Mouse (Mus musculus): Measurements from ENCODE around the gene Phactr3.
A peak's percentile ranks its signal among the peaks of the same experiment; 100 is the strongest.
"Not testable (repeated sequence)": the region's sequence is repeated elsewhere in the genome, so short reads cannot be mapped to it uniquely, and the experiment has no call there.

The Phactr3 gene

DNA sequence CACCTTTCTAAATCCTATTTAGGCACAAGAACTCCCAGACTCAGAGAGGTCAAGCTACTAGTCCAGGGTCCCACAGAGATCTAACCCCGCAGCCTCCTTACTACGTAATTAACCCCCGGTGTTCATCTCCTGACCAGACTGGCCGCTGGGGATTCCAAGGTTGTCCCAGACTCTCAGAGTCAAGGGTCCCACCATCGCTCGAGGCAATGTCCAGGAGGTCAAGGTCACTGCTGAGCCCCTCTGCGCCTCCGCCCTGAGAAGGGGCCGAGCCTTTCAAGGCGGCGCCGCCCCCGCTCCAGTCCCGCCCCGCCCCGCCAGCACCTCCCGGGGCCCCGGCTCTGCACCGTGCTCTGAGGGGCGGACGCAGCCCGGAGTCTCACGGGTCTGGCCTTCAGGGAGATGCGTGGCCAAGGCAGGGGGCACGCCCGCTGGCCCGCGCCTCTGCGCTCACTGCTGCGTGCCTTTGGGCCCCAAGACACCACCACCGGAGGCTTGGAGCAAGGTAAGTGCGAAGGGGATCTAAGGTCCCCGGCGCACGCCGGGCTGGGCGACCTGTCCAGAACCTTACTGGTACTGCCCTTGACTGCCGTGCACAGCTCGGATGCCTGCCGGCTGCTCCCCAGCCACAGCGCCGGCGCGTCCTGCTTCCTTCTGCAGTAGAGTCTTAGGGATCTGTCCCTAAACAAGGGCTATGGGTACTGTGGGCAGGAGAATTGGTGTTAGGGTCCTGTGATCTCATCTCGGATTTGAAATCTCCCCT is at the start of gene Phactr3:
Gene Phactr3 (plus strand): TSS at position 175 of the 760 bp plus-strand sequence.
- no peak for DNase-seq (ENCODE audit: low spot score)

DNA sequence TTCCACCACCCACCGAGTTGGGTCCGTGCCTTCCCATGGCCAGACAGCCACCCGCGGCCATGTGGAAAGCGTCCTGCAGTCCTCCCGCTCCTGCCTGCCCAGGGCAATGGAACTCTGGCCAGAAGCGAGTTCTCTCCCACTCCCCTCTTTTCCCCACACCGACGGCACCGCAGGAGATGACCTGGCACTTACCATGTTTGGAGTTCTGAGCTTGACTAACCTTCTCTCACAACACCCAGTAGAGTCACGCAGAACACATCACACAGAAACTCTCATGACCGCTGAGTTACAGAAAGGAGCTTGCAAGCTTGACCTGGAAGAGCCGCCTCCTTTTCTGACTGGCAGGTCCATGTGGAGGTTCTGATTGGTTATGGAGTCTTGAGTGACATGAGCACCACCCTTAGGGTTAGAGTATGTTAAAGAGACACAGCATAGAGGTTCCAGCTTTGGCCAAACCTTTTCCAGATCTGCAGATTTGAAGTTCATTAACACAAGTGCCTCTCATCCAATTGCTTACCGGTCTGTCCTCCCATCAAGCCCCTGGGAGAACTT is 40.5 kb upstream of the Phactr3 start, which contains the start of gene Zfp931:
Gene Zfp931 (minus strand): TSS at position 311 of the 552 bp plus-strand sequence.
- not testable (repeated sequence) for DNase-seq (ENCODE audit: low spot score)

DNA sequence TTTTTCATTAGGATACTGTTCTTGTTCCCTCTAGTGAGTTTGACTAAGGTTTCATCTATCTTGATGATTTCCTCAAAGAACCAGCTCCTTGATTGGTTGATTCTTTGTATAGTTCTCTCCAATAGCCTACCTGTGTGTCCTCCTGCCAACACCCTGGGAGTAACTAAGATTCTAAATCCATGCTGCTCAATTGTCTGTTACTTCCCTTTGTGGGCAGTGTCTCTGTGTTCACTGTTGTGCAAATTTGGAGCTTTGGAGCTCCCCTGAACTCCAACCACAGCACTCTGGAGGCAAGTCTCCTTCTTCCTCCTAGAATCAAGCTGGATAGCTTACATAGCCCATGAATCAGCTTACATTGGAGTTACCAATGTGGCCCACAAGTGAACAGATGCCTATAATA is 29.2 kb upstream of the Phactr3 start:
- DNase-seq (ENCODE audit: low spot score): no peak

DNA sequence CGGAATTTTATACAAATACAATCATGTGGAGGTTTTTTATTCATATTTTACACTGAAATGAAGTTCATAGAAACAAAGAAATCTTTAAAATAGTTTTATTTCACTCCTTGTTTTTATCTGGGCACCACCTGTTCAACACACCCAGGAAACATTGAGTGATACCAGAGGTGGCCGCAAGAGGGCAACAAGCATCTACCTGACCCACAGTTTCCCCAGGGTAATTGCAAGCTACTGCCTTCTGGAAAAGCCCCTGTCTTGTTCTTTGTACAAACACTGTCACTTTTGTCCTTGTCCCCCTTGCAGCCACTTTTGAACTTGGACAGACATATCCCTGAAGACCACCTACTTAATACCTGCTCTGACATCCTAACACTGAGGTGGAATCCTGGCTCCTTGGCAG is 20.8 kb upstream of the Phactr3 start:
- DNase-seq (ENCODE audit: low spot score): peak; percentile 29

DNA sequence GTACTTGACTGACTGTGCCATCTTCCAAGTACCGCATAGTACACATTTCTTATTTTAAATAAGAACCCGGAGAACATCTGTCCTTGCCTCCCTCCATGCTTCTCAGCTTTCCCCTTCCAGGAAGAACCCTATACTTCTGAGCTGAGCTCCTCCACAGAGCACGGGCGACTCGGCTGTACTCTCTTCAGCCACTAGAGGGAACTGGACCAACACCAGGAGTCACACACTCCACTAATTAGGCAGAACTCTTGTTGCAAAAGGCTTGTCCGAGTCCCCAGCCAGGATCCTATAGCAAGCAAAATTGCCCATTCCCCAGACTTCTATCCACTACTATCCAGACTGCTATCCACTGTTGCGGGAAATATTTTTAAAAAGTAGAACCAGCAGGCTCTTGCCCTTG is 16.8 kb upstream of the Phactr3 start:
- DNase-seq (ENCODE audit: low spot score): no peak

DNA sequence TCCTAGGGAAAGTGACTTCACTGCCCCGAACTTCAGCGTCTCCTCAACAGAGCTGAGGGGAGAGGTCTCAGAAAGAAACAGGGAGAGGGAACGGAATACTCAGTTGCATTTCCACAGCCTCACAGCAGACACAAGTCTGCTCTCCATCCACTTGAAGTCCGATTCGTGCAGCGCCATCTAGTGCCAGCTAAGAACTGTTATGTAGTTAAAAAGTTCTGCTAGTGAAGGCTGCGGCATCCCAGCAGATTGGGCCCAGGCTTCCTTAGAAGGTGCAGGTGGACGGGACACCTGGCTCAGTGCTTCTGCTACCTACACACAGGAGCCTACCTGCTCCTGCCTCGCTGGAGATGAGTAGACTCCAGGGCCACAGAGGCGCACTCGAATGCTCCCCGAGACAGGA is 829 bp upstream of the Phactr3 start:
- DNase-seq (ENCODE audit: low spot score): peak; percentile 20

DNA sequence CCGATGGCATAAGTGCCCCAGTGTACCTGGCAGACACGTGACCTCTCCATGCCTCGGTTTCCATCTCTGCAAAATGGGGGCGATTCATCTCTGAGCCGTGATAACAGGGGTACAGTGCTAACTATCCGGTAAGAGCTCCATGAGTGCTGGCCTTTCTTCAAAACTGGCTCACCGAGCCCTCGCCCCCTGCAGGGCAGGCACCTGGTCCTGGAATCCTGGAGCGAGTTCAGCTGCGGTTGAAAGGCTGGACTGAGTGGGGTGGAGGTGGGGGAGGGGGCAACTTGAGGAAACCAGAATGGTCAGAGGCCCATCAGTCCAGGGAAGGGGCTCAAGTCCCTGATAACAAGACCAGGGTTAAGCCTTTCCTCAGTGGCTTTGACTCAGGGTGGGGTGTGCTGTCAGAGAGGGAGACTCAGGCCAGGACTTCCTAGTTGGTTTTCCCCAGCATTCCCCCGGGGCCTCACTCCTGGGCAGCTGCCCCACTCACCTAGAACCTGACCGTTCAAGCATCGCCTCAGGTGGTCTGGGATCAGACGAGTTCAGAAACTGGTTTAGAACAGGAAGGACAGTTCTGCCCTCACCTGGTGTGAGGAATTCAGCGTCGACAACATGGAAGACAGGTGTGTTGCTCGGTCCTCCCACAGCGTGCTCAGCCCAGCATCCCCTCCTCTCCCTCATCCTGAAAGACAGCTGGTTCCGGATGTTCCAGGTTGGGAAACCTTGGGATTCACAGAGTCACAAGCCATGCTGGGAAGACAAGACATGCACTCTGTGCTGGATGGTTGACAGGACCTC is 983 bp downstream of the Phactr3 start:
- DNase-seq (ENCODE audit: low spot score): no peak

DNA sequence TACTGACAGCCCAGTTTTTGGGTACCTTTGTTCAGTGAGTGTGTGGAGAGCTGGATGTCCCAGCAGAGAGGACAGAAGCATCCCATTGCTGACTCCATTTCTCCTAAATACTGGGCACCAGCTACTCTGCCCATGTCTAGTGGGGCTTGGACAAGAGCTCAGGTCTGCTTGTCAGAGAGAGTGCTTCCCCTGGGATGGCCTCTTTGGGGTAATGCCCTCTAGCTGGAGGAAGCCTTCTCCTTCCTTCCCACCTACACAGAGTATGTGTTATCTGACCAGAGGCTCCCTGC is 1.5 kb downstream of the Phactr3 start:
- DNase-seq (ENCODE audit: low spot score): no peak

DNA sequence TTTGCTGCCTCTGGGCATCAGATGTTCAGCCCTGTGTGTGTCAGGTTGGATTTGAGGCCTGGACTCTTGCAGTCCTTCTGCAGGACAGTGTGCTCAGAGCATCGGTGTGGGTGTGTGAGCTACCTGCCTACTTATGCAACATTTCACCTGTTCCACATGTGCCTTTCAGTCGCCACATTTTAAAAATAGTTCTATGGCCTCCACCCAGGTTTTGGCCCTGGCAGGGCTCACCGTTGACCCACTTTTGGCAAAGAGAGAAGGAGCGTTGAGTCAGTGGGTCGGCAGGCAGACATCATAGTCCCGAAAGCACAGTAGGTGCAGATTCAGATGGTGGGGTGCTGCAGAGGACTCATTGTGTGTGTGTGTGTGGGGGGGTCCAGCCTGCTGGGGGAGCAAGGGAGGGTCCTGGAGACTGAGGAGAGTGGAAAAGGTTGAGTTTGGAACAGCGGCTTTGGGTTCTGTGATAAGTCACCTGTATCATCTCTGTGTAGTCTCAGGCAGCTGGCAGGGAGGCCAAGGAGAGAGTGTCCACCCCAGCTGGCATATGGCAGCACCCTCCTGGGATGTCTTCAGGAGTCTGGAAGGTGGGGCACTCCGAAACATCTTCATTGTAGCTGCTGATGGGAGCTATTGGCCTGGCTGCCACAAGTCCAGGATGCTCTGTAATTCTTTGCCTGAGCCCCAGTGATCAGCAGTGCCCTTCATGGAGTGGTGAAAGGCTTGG is 2.0 kb downstream of the Phactr3 start:
- no peak for DNase-seq (ENCODE audit: low spot score)

DNA sequence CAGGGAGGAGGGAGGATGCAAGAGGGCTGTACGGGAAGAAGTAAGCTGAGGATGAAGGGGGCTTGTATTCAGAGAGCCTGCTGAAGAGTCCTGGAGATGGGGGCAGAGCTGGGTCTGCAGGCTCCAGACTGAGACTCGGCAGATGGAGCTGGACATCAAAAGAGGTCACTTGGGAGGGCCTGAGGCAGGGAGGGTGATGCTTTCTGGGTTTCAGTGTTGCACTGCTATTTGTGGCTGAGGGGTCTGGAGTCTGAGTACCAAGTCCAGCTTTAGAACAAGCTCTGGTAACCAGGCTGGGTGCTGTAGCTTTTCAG is 2.6 kb downstream of the Phactr3 start:
- no peak for DNase-seq (ENCODE audit: low spot score)

DNA sequence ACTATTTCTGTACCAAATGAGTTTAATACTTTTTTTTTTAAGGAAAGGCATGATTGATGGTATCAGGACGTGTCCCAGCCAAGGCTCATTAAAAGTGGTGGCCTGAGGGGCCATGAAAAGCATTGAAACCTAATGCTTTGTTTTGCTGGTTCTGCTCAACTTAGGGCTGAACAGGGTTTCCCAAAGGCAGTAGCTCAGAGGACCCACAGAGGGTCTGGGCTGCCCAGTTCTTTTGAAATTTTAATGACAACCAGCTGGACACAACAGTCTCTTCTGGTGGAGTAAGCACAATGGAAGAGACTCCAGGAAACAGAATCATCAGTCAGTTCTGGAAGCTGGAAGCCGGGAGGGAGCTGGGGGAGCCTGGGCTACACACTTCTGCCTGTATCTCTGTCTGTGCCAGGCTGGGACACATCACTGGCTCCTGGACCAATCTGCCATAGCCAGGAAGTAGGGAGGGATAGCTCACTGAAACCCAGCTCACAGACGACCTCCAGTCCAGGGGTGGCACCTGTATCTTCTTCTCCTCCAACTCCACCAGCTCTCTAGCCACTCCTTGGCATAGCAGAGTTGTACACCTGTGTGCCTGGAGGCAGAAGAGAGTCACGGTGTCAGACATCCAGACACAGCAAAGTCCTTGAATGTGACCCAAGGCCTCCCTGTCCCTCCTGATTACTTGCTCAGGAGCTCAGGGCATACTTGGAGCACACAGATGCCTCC is 3.3 kb downstream of the Phactr3 start:
- DNase-seq (ENCODE audit: low spot score): no peak

DNA sequence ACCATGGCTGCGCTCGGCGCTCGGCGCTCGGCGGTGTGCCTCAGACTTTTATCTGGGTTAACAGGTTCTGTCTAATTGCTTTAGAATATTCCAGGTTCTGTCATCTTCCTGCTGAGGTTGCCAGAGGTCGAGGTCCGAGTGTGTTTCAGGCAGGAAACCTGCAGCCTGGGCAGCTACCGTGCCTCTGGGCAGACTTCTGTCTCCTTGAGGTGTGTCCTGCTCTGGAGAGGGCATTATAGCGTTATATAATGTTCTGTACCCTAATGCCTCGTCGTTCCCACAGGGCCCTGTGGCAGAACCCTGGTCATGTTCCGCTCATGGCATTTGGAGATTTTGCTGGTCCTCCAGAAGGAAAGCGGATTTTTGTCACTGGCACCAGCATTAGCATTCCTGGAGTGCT is 4.7 kb downstream of the Phactr3 start:
- no peak for DNase-seq (ENCODE audit: low spot score)

DNA sequence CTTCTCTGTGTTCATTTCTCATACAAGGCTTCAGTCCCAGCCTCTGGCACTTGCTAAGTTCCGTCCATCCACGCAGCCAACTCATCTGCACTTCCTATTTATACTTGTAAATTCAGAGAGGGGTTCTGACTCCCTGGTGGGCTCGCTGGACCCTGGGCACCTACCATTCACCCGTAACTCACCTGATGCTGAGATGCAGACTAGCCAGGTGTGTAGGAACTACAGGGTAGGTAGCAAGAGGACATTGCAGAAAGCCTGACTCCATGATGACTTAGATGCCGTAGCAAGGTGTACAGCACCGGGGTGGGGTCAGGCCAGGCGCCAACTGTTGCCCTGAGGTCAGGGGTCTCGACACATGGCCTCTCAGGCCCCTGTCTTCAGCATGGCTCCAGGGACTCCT is 6.7 kb downstream of the Phactr3 start:
- DNase-seq (ENCODE audit: low spot score): no peak

DNA sequence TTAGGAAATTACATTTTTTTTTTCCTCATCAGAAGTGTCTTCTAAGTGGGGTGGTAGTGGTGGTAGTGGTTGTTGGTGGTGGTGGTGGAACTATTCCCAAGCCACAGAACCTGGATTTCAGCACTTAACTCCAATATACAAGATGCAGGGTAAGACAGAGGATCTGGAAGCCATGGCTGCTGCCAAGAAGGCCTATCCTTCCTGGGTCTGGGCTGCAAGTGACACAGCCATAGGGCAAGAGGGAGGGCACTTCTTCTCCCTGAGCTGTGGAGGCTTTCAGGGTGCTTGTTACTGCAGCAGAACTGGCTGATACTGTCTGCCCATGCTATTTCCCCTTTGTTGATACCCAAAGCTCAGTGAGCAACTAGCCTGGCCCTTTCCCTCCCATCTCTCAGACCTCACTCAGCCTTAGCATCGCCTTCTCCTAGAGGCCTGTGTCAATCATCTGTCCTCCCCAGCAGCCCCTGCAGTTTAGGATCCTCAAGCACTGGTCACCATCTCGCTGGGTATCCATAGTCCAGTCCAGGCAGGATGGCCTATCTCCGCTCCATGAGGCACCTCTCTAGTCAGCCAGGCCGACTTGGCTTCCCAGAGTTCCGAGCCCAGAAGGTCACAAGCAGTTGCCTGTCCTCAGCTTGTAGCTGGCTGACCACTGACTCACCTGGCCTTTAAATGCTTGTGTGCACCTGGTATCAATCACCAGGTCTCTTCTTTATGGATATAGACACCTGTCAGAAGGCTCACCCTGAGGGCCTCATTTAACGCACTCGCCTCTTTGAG is 7.5 kb downstream of the Phactr3 start:
- no peak for DNase-seq (ENCODE audit: low spot score)

DNA sequence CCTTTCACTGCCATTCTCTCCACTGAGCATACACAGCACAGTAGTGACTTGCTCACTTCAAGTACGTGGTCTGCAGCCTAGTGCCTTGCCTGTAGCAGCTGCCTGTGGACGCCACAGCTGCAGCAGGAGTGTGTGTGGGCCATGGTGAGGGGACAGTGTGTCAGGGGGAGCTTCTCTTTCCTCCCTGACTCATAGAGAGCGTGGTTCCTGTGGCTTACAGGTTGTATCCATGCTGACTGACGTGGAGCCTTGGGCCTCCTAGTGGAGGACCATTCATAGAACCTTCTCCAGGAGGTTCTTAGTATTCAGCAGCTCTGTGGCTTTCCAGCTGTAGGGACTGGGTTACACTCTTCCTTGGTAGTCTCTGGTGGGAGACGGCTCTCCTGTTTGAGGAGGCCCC is 9.8 kb downstream of the Phactr3 start:
- DNase-seq (ENCODE audit: low spot score): no peak

DNA sequence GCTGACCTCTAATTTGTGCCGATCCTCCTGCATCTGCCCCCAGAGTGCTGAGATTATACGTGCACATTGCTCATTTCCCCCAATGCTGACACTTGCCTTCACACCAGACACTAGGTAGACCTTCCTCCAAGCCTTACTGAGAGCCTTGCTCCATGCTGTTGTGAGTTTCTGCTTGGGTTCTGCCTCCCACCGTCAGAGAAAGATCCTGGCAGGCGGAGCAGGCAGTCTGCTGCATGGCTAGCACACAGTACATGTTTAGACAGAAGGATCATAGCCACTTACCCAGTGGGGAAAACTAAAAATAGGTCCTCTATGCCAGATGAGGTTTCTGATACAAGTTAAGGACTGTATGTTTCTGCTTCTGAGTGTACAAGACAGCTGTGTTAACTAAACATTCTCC is 10.4 kb downstream of the Phactr3 start:
- no peak for DNase-seq (ENCODE audit: low spot score)

DNA sequence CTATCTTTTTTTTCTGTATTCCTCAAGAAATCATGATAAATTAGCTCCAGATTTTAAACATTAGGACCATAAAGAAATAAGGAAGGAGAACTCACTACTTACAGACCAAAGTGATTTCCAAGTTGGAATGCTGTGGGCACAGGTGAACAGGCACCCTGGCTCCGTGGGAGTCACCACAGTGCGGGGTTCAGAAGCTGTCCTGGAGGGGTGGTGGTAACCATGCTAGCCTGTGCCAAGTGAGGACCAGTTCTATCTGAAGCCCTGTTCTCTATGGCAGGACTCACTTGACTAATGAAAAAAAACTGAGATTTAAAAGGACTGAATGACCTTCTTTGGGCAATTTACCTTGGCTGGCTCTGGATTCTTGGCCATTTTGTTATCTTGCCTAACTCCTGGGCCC is 10.9 kb downstream of the Phactr3 start:
- no peak for DNase-seq (ENCODE audit: low spot score)

DNA sequence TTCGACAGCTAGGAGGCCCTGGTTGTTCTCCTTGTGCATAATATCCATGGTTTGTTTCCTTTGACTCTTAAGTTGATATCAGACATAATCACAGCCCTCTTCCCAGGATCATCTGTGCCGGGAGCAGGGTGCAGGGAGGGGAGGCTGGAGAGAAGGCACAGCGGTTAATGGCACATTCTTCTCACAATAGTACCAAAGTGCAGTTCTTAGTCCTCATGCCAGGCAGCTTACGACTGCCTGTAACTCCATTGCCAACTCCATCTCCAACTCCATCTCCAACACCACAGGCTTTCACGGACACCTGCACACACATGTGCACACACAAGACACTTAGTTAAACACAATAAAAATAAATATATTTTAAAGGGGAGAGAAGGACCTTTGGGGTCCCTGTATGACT is 11.8 kb downstream of the Phactr3 start:
- no peak for DNase-seq (ENCODE audit: low spot score)

DNA sequence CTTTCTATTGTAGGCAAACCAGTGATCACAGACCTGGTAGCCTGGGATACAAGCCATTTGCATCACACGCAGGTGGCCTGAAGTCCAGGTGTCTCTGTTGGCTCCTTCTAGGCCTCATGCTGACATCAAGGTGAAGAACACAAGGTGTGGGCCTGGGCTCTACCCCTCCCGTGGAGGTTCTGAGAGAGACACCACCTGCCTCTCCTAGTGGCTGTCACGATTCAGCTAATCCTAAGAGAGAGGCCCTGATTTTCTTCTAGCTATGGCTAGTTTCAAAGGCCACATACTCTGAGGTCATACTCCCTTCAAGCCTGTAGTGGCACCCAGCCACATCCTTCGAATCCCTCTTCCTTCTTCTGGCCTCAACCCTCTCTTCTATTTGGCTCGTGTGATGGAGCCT is 12.2 kb downstream of the Phactr3 start:
- DNase-seq (ENCODE audit: low spot score): no peak

DNA sequence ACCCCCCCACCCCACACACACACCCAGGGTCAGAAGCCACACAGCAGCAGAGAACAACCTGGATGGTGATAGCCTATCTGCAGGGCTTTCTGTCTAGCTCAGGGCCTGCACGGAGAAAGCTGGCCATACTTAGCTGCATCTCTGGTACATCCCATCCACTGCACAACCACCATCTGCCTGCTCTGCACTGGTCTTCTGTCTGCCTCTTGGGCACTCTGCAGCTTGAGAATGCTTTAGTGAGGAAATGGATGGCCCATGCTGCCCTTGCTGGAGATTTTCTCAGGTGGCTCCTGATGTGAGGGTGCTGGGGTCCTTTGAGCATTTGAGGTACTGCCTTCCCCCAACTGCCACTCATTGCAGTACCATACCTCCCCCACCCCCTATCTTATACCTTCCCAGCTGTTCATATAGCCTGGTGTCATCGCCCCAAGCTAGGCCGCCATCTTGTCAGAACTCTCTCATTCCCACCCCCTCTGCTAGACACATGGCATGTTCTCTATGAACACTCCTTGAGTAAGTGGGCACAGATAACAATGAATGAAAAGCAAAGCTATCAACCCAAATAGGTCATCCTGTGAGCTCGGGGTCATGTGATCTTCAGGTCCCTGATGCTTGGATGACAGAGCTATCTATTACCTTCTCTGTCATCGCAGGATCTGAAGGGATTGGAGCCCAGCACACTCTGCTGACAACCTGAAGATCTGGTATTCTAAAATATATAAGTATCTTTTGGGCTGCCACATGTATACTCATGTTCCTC is 13.0 kb downstream of the Phactr3 start:
- DNase-seq (ENCODE audit: low spot score): no peak

DNA sequence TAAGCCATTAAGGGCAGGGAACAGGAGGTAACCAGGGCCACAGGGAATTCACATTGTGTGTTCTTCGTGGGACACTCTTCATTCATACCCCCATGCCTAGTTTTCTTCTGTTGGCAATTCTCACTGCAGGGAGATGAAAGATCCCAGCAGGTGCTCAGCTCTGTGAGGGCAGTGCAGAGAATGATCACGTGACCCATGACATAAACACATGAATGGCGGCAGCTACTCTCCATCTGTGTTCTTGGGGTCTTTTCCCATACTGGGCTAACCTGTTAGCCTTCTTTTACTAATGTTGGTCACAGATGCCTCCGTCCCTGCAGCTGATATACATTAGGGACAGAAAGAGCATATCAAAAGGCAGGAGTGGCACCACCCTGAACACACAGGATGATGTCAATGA is 16.9 kb downstream of the Phactr3 start:
- no peak for DNase-seq (ENCODE audit: low spot score)
